Mouse (Mus musculus) erythroblast, embryonic 14.5 days (primary cell): ENCODE results near the gene Snd1. TPM values are rescaled to one million over a fixed set of nuclear protein-coding genes. Genes with fewer than 3 reads are reported as not detected.

ENCODE experiments used
- H3K27me3 ChIP-seq: 2 replicates; pipeline ENCODE4 v1.6.1; 2012; ENCODE audit warnings: inconsistent platforms; ENCODE audit not compliant: control insufficient read depth
- H3K36me3 ChIP-seq: 2 replicates; pipeline ENCODE4 v1.6.1; 2012; ENCODE audit warnings: mild to moderate bottlenecking, inconsistent platforms; ENCODE audit not compliant: control insufficient read depth
- H3K4me1 ChIP-seq: 2 replicates; pipeline ENCODE4 v1.6.1; 2012; ENCODE audit warnings: inconsistent platforms; ENCODE audit not compliant: control insufficient read depth
- H3K4me3 ChIP-seq: replicated peaks from 2 replicates; pipeline ENCODE3; 2012; ENCODE audit warnings: moderate library complexity, mild to moderate bottlenecking, inconsistent platforms
- H3K9me3 ChIP-seq: 2 replicates; pipeline ENCODE4 v1.6.1; 2012; ENCODE audit warnings: low read length, inconsistent platforms, mixed read lengths; ENCODE audit not compliant: control insufficient read depth
- GATA1 ChIP-seq: IDR thresholded peaks from 2 replicates; pipeline ENCODE4 v1.6.1; 2012; ENCODE audit warnings: low read length, inconsistent platforms, mixed read lengths
- TAL1 ChIP-seq: IDR thresholded peaks from 3 replicates; pipeline ENCODE4 v1.6.1; 2012; ENCODE audit warnings: low read length, inconsistent platforms, mixed read lengths
- polyA plus RNA-seq: library from polyadenylated mRNA; stranded (reverse); fragments of >175 nt; gene quantifications from 2 replicates; pipeline ENCODE4 v1.2.3, GENCODE M21; 2012

Gene Snd1
- polyA plus RNA-seq, 1 experiment: 1.9 TPM

- no peak overlapping the region for H3K4me3 ChIP-seq
- no peaks in the 10 kb centered on the region for H3K9me3 ChIP-seq
- no peak for TF ChIP-seq GATA1
- no peak for TF ChIP-seq TAL1
- H3K36me3 ChIP-seq: no peaks in the 10 kb centered on the region; the same call in 1 of the 2 replicates
- H3K4me1 ChIP-seq: peaks cover 4% of the 10 kb centered on the region; the same call in 1 of the 2 replicates
- no peaks in the 10 kb centered on the region for H3K27me3 ChIP-seq
Observed at GRCm38 (mm10) chr6:28862304-28862703, 387.4 kb downstream of the Snd1 start.

- Histone ChIP-seq H3K9me3 (no peaks in the 10 kb centered on the region), H3K4me1 (no peaks in the 10 kb centered on the region), H3K36me3 (no peaks in the 10 kb centered on the region; the same call in 1 of the 2 replicates), H3K4me3 (no peak overlapping the region), H3K27me3 (no peaks in the 10 kb centered on the region)
- TF ChIP-seq GATA1 (no peak), TAL1 (no peak)
Observed at GRCm38 (mm10) chr6:28864684-28865083, 389.7 kb downstream of the Snd1 start.

- Histone ChIP-seq H3K36me3 (no peaks in the 10 kb centered on the region; the same call in 1 of the 2 replicates), H3K4me3 (no peak overlapping the region), H3K4me1 (no peaks in the 10 kb centered on the region)
Observed at GRCm38 (mm10) chr6:28865112-28865511, 390.2 kb downstream of the Snd1 start.

GRCm38 (mm10) chr6:28866206-28866605 is 391.3 kb downstream of the Snd1 start:
- Histone ChIP-seq H3K4me1 (no peaks in the 10 kb centered on the region), H3K36me3 (no peaks in the 10 kb centered on the region; the same call in 1 of the 2 replicates), H3K4me3 (no peak overlapping the region), H3K27me3 (no peaks in the 10 kb centered on the region), H3K9me3 (no peaks in the 10 kb centered on the region)
- TF ChIP-seq GATA1: no peak
- TF ChIP-seq TAL1: no peak

More at GRCm38 (mm10) chr6:28865112-28865511, 390.2 kb downstream of the Snd1 start:
- Histone ChIP-seq H3K9me3 (no peaks in the 10 kb centered on the region), H3K27me3 (no peaks in the 10 kb centered on the region)
- TF ChIP-seq TAL1 (no peak), GATA1 (no peak)

GRCm38 (mm10) chr6:28867516-28868251 is 392.7 kb downstream of the Snd1 start:
- Histone ChIP-seq H3K4me1 (no peaks in the 10 kb centered on the region), H3K36me3 (no peaks in the 10 kb centered on the region), H3K4me3 (no peak overlapping the region), H3K27me3 (no peaks in the 10 kb centered on the region), H3K9me3 (no peaks in the 10 kb centered on the region)
- TF ChIP-seq TAL1 (no peak), GATA1 (no peak)

- no peaks in the 10 kb centered on the region for H3K4me1 ChIP-seq
- H3K36me3 ChIP-seq: peaks cover 20% of the 10 kb centered on the region
- H3K27me3 ChIP-seq: no peaks in the 10 kb centered on the region
- H3K4me3 ChIP-seq: no peak overlapping the region
- TF ChIP-seq GATA1: no peak
- no peak for TF ChIP-seq TAL1
- no peaks in the 10 kb centered on the region for H3K9me3 ChIP-seq
Observed at GRCm38 (mm10) chr6:28871725-28872420, 396.9 kb downstream of the Snd1 start.

GRCm38 (mm10) chr6:28872421-28872795 is 397.5 kb downstream of the Snd1 start:
- Histone ChIP-seq H3K4me3 (no peak overlapping the region), H3K27me3 (no peaks in the 10 kb centered on the region), H3K4me1 (no peaks in the 10 kb centered on the region), H3K36me3 (peaks cover 24% of the 10 kb centered on the region), H3K9me3 (no peaks in the 10 kb centered on the region)
- no peak for TF ChIP-seq TAL1

GRCm38 (mm10) chr6:28874053-28874452 is 399.1 kb downstream of the Snd1 start:
- TF ChIP-seq TAL1: no peak
- no peak for TF ChIP-seq GATA1
- no peaks in the 10 kb centered on the region for H3K27me3 ChIP-seq
- no peaks in the 10 kb centered on the region for H3K9me3 ChIP-seq
- no peak overlapping the region for H3K4me3 ChIP-seq
- H3K36me3 ChIP-seq: peaks cover 24% of the 10 kb centered on the region
- H3K4me1 ChIP-seq: no peaks in the 10 kb centered on the region

GRCm38 (mm10) chr6:28874759-28875158 is 399.8 kb downstream of the Snd1 start:
- Histone ChIP-seq H3K27me3 (no peaks in the 10 kb centered on the region), H3K4me1 (no peaks in the 10 kb centered on the region), H3K9me3 (no peaks in the 10 kb centered on the region), H3K36me3 (peaks cover 27% of the 10 kb centered on the region), H3K4me3 (no peak overlapping the region)
- TF ChIP-seq GATA1: no peak
- TF ChIP-seq TAL1: no peak
